ENCODE assay signal across 18 mouse cellular contexts in the genomic region with DNA sequence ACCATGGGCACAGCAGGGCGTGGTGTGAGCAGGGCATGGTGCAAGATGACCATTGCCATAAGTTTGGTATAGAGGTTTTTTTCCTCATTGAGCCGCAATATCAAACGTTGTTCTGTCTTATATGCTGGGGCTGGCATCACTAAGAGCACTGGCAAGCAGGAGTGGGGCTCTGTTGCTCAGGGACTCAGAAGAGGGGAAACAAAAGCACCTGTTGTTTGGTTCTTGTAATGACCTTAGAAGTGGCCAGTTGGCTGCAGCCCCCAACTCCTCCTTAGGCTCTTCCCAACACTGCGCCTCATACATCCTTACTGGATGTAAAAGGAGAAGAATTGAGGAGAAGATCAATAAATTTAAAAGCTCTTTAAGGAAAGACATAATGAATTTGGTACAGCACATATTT. TPM values are rescaled to one million over a fixed set of nuclear protein-coding genes. Genes with fewer than 3 reads are reported as not detected.
A peak's percentile ranks its signal among the peaks of the same experiment; 100 is the strongest.
DNase-seq lines count a peak whose midpoint lies in the region; ATAC-seq lines count a peak whose summit lies in the region.
"Had no signal": no experiment of that assay in that cellular context is flagged by ENCODE, and none has a peak within 500 bp of the region (broad histone marks: within the 10 kb centered on the region; RNA-seq: fewer than 3 reads in every experiment).

No protein-coding gene starts in this region.

- no peak overlapping the region for H3K4me2 ChIP-seq in neural tube, embryonic 11.5 days (ENCODE audit: low read depth)
- H3K4me2 ChIP-seq in midbrain, embryonic 13.5 days (replicated peaks): peak overlapping the region; percentile 54

- DNase-seq in neural tube, embryonic 11.5 days (ENCODE audit: low spot score): no peak
- DNase-seq in neural tube, embryonic 10.5 days (ENCODE audit: extremely low spot score, low spot score): no peak
- no peak for DNase-seq in B cell, adult 2 months
- no peak for DNase-seq in kidney, adult 11 months
- DNase-seq: adrenal gland, postnatal 36 days; cerebellum, adult 18-20 months; gastrocnemius, postnatal 36 days; heart, postnatal 10 days; kidney, adult 8-10 months; kidney, postnatal 25 days had no signal

- 39% methylated on average over 4 of the region's 4 CpGs for WGBS in neural tube, embryonic 11.5 days
- WGBS in midbrain, embryonic 13.5 days: 21% methylated on average over 4 of the region's 4 CpGs

- no peaks in the 10 kb centered on the region for H3K36me3 ChIP-seq in neural tube, embryonic 11.5 days (ENCODE audit: control insufficient read depth, insufficient read depth, low read length)
- no peaks in the 10 kb centered on the region for H3K36me3 ChIP-seq in midbrain, embryonic 13.5 days
- H3K36me3 ChIP-seq: limb, embryonic 15.5 days had no signal

- H3K9ac ChIP-seq in neural tube, embryonic 11.5 days (ENCODE audit: low read length): no peak overlapping the region
- H3K9ac ChIP-seq in midbrain, embryonic 13.5 days (replicated peaks): no peak overlapping the region
- H3K9ac ChIP-seq: limb, embryonic 15.5 days had no signal

- no peak overlapping the region for H3K27ac ChIP-seq in neural tube, embryonic 11.5 days (ENCODE audit: low read depth, low read length)
- peak overlapping the region; percentile 67 for H3K27ac ChIP-seq in midbrain, embryonic 13.5 days
- H3K27ac ChIP-seq: limb, embryonic 15.5 days had no signal

- no peaks in the 10 kb centered on the region for H3K9me3 ChIP-seq in neural tube, embryonic 11.5 days (ENCODE audit: control insufficient read depth, low read length)
- no peaks in the 10 kb centered on the region for H3K9me3 ChIP-seq in midbrain, embryonic 13.5 days
- H3K9me3 ChIP-seq: limb, embryonic 15.5 days had no signal

- peaks cover 12% of the 10 kb centered on the region for H3K27me3 ChIP-seq in neural tube, embryonic 11.5 days (ENCODE audit: control insufficient read depth, insufficient read depth, low read length)
- H3K27me3 ChIP-seq in midbrain, embryonic 13.5 days: peaks cover 57% of the 10 kb centered on the region

- H3K4me1 ChIP-seq in neural tube, embryonic 11.5 days (ENCODE audit: control insufficient read depth, insufficient read depth, low read length): peaks cover 21% of the 10 kb centered on the region
- peaks cover 59% of the 10 kb centered on the region for H3K4me1 ChIP-seq in midbrain, embryonic 13.5 days (replicated peaks)

- H3K4me3 ChIP-seq in neural tube, embryonic 11.5 days (ENCODE audit: low read depth, low read length): no peak overlapping the region
- H3K4me3 ChIP-seq in midbrain, embryonic 13.5 days (replicated peaks): no peak overlapping the region
- H3K4me3 ChIP-seq: erythroblast, embryonic 14.5 days; limb, embryonic 15.5 days had no signal

- peak; percentile 54 for ATAC-seq in neural tube, embryonic 11.5 days (ENCODE audit: insufficient read depth, low FRiP score, low TSS enrichment)
- ATAC-seq in granulocyte monocyte progenitor cell, adult 5-6 weeks (replicated peaks; ENCODE audit: poor library complexity, severe bottlenecking): 0 out of 2 replicates have a peak, but pooled peaks have one; percentile 10
- ATAC-seq in midbrain, embryonic 13.5 days: no peak
- ATAC-seq in megakaryocyte progenitor cell, adult 5-6 weeks (replicated peaks; ENCODE audit: poor library complexity): no peak
- no peak for ATAC-seq in erythroid progenitor cell, adult 5-6 weeks (replicated peaks; ENCODE audit: low FRiP score, poor library complexity, severe bottlenecking)
- ATAC-seq: inflammation-experienced regulatory T-cells, adult 6 months; lung, postnatal 0 days had no signal

RNA-seq across cellular contexts. Expression of gene Alpk1, which starts 31.7 kb away (rescaled TPM):
- 0.64 and 0.74 TPM in 2 replicates for polyA plus RNA-seq in neural tube, embryonic 11.5 days (2014; fragmentation: Nextera tagmentation; extraction: Ambion mirVana)
- 10.5 and 16.1 TPM in 2 replicates for total RNA-seq in granulocyte monocyte progenitor cell, adult 5-6 weeks (2014; fragmentation: Nextera tagmentation)
- 14.9 and 19.7 TPM in 2 replicates for total RNA-seq in granulocyte monocyte progenitor cell, adult 5-6 weeks (2017)
- polyA plus RNA-seq in midbrain, embryonic 13.5 days (2015; fragmentation: Nextera tagmentation; extraction: Ambion mirVana): 0.76 and 1.0 TPM in 2 replicates
- 7.1 and 10.3 TPM in 2 replicates for total RNA-seq in megakaryocyte progenitor cell, adult 5-6 weeks (2015)
- 13.6 and 19.1 TPM in 2 replicates for total RNA-seq in megakaryocyte progenitor cell, adult 5-6 weeks (2017)
- total RNA-seq in erythroid progenitor cell, adult 5-6 weeks (2015; ENCODE audit: low replicate concordance): 2.5 and 10.5 TPM in 2 replicates
- 1.2 and 2.1 TPM in 2 replicates for total RNA-seq in erythroid progenitor cell, adult 5-6 weeks (2017; ENCODE audit: low replicate concordance)
- polyA plus RNA-seq: erythroblast, embryonic 14.5 days had no signal

RNA-seq across cellular contexts. Expression of gene Tifa, which starts 41.0 kb away (rescaled TPM):
- 2.4 TPM in 2 replicates for polyA plus RNA-seq in neural tube, embryonic 11.5 days (2014; fragmentation: Nextera tagmentation; extraction: Ambion mirVana)
- 49.4 and 52.3 TPM in 2 replicates for total RNA-seq in granulocyte monocyte progenitor cell, adult 5-6 weeks (2014; fragmentation: Nextera tagmentation)
- total RNA-seq in granulocyte monocyte progenitor cell, adult 5-6 weeks (2017): 51.3 and 53.6 TPM in 2 replicates
- 3.2 and 3.7 TPM in 2 replicates for polyA plus RNA-seq in midbrain, embryonic 13.5 days (2015; fragmentation: Nextera tagmentation; extraction: Ambion mirVana)
- 56.4 and 60.7 TPM in 2 replicates for total RNA-seq in megakaryocyte progenitor cell, adult 5-6 weeks (2015)
- total RNA-seq in megakaryocyte progenitor cell, adult 5-6 weeks (2017): 53.6 and 57.0 TPM in 2 replicates
- total RNA-seq in erythroid progenitor cell, adult 5-6 weeks (2015; ENCODE audit: low replicate concordance): 80.1 and 82.9 TPM in 2 replicates
- 73.2 and 82.3 TPM in 2 replicates for total RNA-seq in erythroid progenitor cell, adult 5-6 weeks (2017; ENCODE audit: low replicate concordance)

Comparison
In these comparisons a context has a peak if more than half of its experiments do, and no peak if none do; other contexts are left out.
1. ATAC-seq: peak in neural tube, embryonic 11.5 days (single experiment) and granulocyte monocyte progenitor cell, adult 5-6 weeks (single experiment); none in midbrain, embryonic 13.5 days (single experiment), megakaryocyte progenitor cell, adult 5-6 weeks (single experiment) and erythroid progenitor cell, adult 5-6 weeks (single experiment).